Mouse (Mus musculus) macrophage (primary cell): ENCODE data around the gene Arntl. TPM values are rescaled to one million over a fixed set of nuclear protein-coding genes. Genes with fewer than 3 reads are reported as not detected.

ENCODE experiments used
- H3K27ac ChIP-seq: fragments of 350-480 bp; formaldehyde crosslinking; 2 replicates; pipeline ENCODE4 v1.9.0; 2021
- H3K36me3 ChIP-seq: fragments of 350-480 bp; formaldehyde crosslinking; 2 replicates; pipeline ENCODE4 v1.9.0; 2021; ENCODE audit errors: inconsistent target
- H3K4me3 ChIP-seq: fragments of 350-480 bp; formaldehyde crosslinking; 2 replicates; pipeline ENCODE4 v1.9.0; 2021; ENCODE audit errors: inconsistent target
- H3K79me2 ChIP-seq: fragments of 350-480 bp; formaldehyde crosslinking; 2 replicates; pipeline ENCODE4 v1.9.0; 2021; ENCODE audit errors: inconsistent target
- WGBS: methylation state at CpG from one replicate; pipeline ENCODE4 v1.1.7; 2026; ENCODE audit warnings: inconsistent platforms; ENCODE audit not compliant: missing documents; 5-methylcytosine and 5-hydroxymethylcytosine counted together
- polyA plus RNA-seq: library from polyadenylated mRNA; stranded (reverse); fragments of 250-400 nt; gene quantifications from 3 replicates; pipeline ENCODE4 v1.2.4, GENCODE M21; 2018; ENCODE audit warnings: inconsistent platforms
- total RNA-seq, 78 experiments: library from RNA; depleted of rRNA; stranded (reverse); fragments of 250-400 nt; gene quantifications; 1 replicate in 9 of 78; 2 replicates in 24 of 78; 3 replicates in 43 of 78; 4 replicates in 2 of 78; pipeline ENCODE4 v1.2.4; 2018; ENCODE audit warnings: inconsistent platforms in 56 of 78

The Arntl gene
- total RNA-seq (2018; cell fraction: chromatin; rRNA removed): 10 to 100 TPM in 17 of 26 experiments, 1 to 10 TPM in 9; 3.3 to 34.9 (median 19.9) TPM
- 1 to 10 TPM; 1.3 to 7.4 (median 5.6) TPM for total RNA-seq (2018; cell fraction: cytosol; rRNA removed)
- total RNA-seq (2018; cell fraction: nucleus; rRNA removed): 10 to 100 TPM in 15 of 26 experiments, 1 to 10 TPM in 11; 2.9 to 19.9 (median 11.8) TPM
- polyA plus RNA-seq: 6.6 to 7.6 TPM (median 7.4 TPM) in 3 replicates

- 2% methylated on average over 40 of the region's 52 CpGs for WGBS
- H3K36me3 ChIP-seq: no peaks in the 10 kb centered on the region
- H3K79me2 ChIP-seq: peaks cover 39% of the 10 kb centered on the region; the same call in 1 of the 2 replicates
- H3K27ac ChIP-seq: peak within 1 kb of the TSS; percentile 58
- peak within 1 kb of the TSS; percentile 48 for H3K4me3 ChIP-seq
Measured at GRCm38 (mm10) chr7:113206644-113207470, at the start of gene Arntl. Arntl (plus strand) TSS chr7:113207465.

GRCm38 (mm10) chr7:113161077-113161698 is 46.1 kb upstream of the Arntl start:
- Histone ChIP-seq H3K4me3 (no peak overlapping the region), H3K27ac (no peak overlapping the region), H3K79me2 (no peaks in the 10 kb centered on the region), H3K36me3 (no peaks in the 10 kb centered on the region)
- 76% methylated on average over 8 of the region's 8 CpGs for WGBS

DNA sequence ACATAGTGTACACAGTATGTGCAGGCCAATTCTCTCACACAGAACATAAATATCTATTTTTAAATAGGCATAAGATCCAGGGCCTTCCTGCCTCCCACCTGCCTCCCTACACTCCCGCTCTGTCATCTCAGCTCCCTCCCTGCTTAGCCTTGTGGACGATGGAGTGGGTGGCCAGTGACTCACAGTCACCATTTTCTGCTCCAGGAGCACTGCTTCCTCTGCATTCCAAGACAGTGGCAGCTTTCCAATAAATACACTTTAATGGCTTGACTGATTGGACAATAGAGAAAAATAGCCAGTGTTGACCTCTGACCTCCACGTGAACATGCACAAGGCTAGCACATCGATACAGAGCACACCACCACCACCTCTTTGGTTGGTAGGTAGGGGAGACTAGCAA is 42.5 kb upstream of the Arntl start:
- 83% methylated on average over 4 of the region's 4 CpGs for WGBS
- Histone ChIP-seq H3K27ac (no peak overlapping the region), H3K36me3 (no peaks in the 10 kb centered on the region), H3K79me2 (no peaks in the 10 kb centered on the region), H3K4me3 (no peak overlapping the region)

GRCm38 (mm10) chr7:113167092-113167491 is 40.2 kb upstream of the Arntl start:
- WGBS: 23% methylated on average over 8 of the region's 8 CpGs
- Histone ChIP-seq H3K4me3 (no peak overlapping the region), H3K79me2 (no peaks in the 10 kb centered on the region), H3K36me3 (no peaks in the 10 kb centered on the region), H3K27ac (no peak overlapping the region)

- no peak overlapping the region for H3K4me3 ChIP-seq
- 89% methylated on average over 8 of the region's 8 CpGs for WGBS
- no peak overlapping the region for H3K27ac ChIP-seq
- no peaks in the 10 kb centered on the region for H3K79me2 ChIP-seq
- H3K36me3 ChIP-seq: no peaks in the 10 kb centered on the region
Measured at GRCm38 (mm10) chr7:113168609-113169008, 38.7 kb upstream of the Arntl start.

DNA sequence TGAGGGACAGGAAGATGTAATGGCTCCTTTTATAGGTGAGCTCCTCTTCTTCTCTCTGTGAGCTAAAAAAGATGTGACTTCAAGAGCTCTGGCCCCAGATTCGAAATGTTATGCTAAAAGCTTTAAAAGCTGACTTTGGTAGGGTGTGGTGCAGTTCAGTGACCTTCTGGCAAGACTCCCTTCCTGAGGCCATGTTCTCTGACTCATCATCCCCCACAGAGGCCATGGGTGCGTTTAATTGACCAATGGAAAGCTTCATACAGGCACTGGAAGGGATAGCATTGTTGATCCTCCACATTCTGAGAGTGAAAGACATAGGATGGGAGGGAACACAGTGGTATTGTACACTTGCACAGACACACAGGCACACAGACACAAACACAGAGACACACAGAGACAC is 34.8 kb upstream of the Arntl start:
- WGBS: 75% methylated on average over 2 of the region's 2 CpGs
- H3K79me2 ChIP-seq: no peaks in the 10 kb centered on the region
- H3K4me3 ChIP-seq: no peak overlapping the region
- no peak overlapping the region for H3K27ac ChIP-seq
- H3K36me3 ChIP-seq: no peaks in the 10 kb centered on the region

DNA sequence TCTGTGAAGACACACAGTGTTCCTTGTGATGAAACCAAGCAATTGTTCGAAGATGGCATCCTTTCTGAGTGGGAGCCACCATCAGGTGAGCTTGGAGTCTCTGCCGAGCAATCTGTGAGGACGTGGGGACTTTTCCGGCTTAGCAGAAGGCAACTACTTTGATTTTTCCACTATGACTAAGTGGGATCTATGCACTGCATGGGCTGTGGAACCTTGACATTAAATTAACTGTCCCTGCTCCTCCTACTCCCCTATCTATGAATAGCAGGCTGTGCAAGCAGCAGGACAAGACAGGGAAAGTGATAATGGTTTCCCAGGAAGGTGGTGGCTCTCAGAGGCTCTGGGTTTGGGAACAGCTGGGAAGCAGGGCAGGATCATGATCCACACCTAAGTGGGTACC is 31.8 kb upstream of the Arntl start:
- H3K4me3 ChIP-seq: no peak overlapping the region
- 91% methylated on average over 4 of the region's 4 CpGs for WGBS
- no peaks in the 10 kb centered on the region for H3K79me2 ChIP-seq
- H3K27ac ChIP-seq: no peak overlapping the region
- H3K36me3 ChIP-seq: no peaks in the 10 kb centered on the region

DNA sequence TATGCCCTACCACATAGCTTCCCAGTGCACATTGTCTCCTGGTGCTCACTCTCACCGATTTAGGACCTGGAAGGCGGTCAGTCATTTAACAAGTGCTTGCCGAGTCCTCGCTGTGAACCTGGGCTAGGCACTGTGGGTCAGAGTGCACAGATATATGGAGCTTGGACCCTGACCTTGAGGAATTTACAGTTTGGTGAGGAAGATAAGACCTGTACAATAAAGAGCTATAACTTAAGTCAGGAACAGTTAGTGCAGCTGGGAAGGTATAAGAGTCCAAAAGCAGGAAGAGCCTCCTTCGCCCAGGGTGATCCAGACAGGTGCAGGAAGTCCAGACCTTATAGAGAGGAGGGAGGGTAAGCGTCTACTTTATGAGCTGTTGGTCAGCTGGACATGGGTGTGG is 29.2 kb upstream of the Arntl start:
- Histone ChIP-seq H3K4me3 (no peak overlapping the region), H3K36me3 (no peaks in the 10 kb centered on the region), H3K27ac (no peak overlapping the region), H3K79me2 (no peaks in the 10 kb centered on the region)
- WGBS: 92% methylated on average over 6 of the region's 6 CpGs

DNA sequence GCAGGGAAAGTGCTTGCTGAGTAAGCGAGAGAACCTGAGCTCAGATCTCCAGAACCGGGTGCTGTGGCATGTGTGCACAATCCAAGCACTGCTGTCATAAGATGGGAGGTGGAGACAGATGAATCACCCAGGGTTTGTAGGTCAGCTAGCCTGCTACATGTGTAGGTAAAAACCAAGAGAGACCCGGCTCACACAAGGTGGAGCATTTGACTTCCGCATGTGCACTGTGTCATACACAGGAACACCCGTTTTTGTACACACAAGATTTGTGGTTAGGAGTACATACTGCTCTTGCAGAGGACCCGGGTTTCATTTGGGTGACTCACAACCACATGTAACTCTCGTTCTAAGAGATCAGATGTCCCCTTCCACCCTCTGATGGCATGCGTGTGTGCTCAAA is 23.5 kb upstream of the Arntl start:
- H3K27ac ChIP-seq: no peak overlapping the region
- WGBS: 67% methylated on average over 8 of the region's 8 CpGs

GRCm38 (mm10) chr7:113185056-113185455 is 22.2 kb upstream of the Arntl start:
- Histone ChIP-seq H3K36me3 (no peaks in the 10 kb centered on the region), H3K79me2 (no peaks in the 10 kb centered on the region), H3K4me3 (no peak overlapping the region), H3K27ac (no peak overlapping the region)

More for the DNA sequence above, 23.5 kb upstream of the Arntl start:
- no peaks in the 10 kb centered on the region for H3K79me2 ChIP-seq
- H3K4me3 ChIP-seq: no peak overlapping the region
- no peaks in the 10 kb centered on the region for H3K36me3 ChIP-seq

DNA sequence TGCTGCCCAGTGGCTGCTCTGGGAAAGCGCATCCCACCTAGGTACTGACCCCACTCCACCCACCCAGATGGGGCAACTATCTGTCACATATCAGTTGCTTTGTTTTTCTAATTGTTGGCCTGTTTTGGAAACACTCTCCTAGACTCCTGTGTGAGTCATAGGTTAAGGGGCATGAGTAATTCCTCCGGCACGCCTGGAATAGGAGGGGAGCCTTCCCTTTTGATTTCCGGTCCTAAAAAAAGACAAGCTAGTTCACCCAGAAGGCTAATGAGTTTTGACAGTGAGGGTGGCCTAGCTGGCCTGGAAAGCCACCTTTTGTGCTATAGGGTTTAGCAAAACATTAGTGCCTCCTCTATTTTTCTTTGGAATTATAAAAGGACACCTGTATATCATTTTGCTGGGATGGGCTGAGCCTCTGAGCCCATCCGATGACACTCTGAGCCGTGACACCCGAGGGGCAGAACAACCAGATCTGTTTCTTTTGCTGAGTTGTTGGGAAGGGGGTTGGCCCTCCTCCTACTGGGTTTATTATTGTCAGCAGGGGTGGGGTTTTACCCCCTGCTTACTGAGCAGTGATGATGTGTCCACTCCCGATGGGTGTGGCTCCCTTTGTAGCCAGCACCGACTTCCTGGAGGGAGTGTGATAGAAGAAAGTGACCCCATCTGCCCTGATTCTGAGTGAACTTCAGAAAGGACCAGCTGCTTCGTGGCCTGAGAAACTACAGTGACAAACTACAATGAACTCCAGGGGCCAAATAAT is 21.0 kb upstream of the Arntl start:
- no peaks in the 10 kb centered on the region for H3K36me3 ChIP-seq
- peak overlapping the region; percentile 22; the same call in 1 of the 2 replicates for H3K27ac ChIP-seq
- no peaks in the 10 kb centered on the region for H3K79me2 ChIP-seq
- WGBS: 86% methylated on average over 9 of the region's 10 CpGs
- H3K4me3 ChIP-seq: no peak overlapping the region

GRCm38 (mm10) chr7:113188091-113188490 is 19.2 kb upstream of the Arntl start:
- WGBS: 71% methylated on average over 2 of the region's 2 CpGs
- Histone ChIP-seq H3K36me3 (no peaks in the 10 kb centered on the region), H3K79me2 (no peaks in the 10 kb centered on the region), H3K4me3 (no peak overlapping the region), H3K27ac (no peak overlapping the region)

GRCm38 (mm10) chr7:113188566-113188965 is 18.7 kb upstream of the Arntl start:
- Histone ChIP-seq H3K4me3 (no peak overlapping the region), H3K79me2 (no peaks in the 10 kb centered on the region), H3K36me3 (no peaks in the 10 kb centered on the region), H3K27ac (no peak overlapping the region)
- 93% methylated on average over 8 of the region's 9 CpGs for WGBS

GRCm38 (mm10) chr7:113191787-113192186 is 15.5 kb upstream of the Arntl start:
- Histone ChIP-seq H3K79me2 (no peaks in the 10 kb centered on the region), H3K4me3 (no peak overlapping the region), H3K27ac (no peak overlapping the region), H3K36me3 (no peaks in the 10 kb centered on the region)
- 92% methylated on average over 1 of the region's 1 CpGs for WGBS
